Mouse (Mus musculus) kidney, embryonic 14.5 days (tissue): Measurements from ENCODE around the gene Trpc4ap. TPM values are rescaled to one million over a fixed set of nuclear protein-coding genes. Genes with fewer than 3 reads are reported as not detected.

ENCODE experiments used
- ATAC-seq: fragments of 200-750 bp; cut with Nextera tagmentation; 2 replicates; pipeline ENCODE4 v1.8.0; 2017; ENCODE audit warnings: moderate number of reproducible peaks, mild to moderate bottlenecking, moderate TSS enrichment, moderate library complexity; ENCODE audit not compliant: low FRiP score, low TSS enrichment
- H3K27ac ChIP-seq: fragments of 300-500 bp; sonication (generic); 2 replicates; pipeline ENCODE4 v1.5.1; 2014; ENCODE audit warnings: low read depth, mild to moderate bottlenecking, low read length, moderate library complexity, mixed read lengths
- H3K27me3 ChIP-seq: fragments of 300-500 bp; sonication (generic); 2 replicates; pipeline ENCODE4 v1.6.1; 2014; ENCODE audit warnings: mild to moderate bottlenecking, low read length; ENCODE audit not compliant: control insufficient read depth, insufficient read depth
- H3K36me3 ChIP-seq: fragments of 300-500 bp; sonication (generic); 2 replicates; pipeline ENCODE4 v1.6.1; 2014; ENCODE audit warnings: low read length, mixed read lengths; ENCODE audit not compliant: control insufficient read depth, insufficient read depth
- H3K4me1 ChIP-seq: fragments of 300-500 bp; sonication (generic); 2 replicates; pipeline ENCODE4 v1.6.1; 2014; ENCODE audit warnings: low read length, mixed read lengths; ENCODE audit not compliant: control insufficient read depth, insufficient read depth
- H3K4me2 ChIP-seq: fragments of 300-500 bp; sonication (generic); replicated peaks from 2 replicates; pipeline ENCODE4 v1.6.1; 2014; ENCODE audit warnings: low read depth, mild to moderate bottlenecking, low read length
- H3K4me3 ChIP-seq: fragments of 300-500 bp; sonication (generic); 2 replicates; pipeline ENCODE4 v1.5.1; 2014; ENCODE audit warnings: mild to moderate bottlenecking, low read length
- H3K9ac ChIP-seq: fragments of 300-500 bp; sonication (generic); 2 replicates; pipeline ENCODE4 v1.6.1; 2014; ENCODE audit warnings: low read depth, mild to moderate bottlenecking, low read length, moderate library complexity
- H3K9me3 ChIP-seq: fragments of 300-500 bp; sonication (generic); 2 replicates; pipeline ENCODE4 v1.6.1; 2016; ENCODE audit warnings: low read length; ENCODE audit not compliant: control insufficient read depth
- WGBS: fragments of 180-500 bp; shearing (Covaris S2); extraction: QIAGEN DNeasy Blood & Tissue Kit; methylation state at CpG from one replicate; pipeline ENCODE4 v1.1.7; 2014; 5-methylcytosine and 5-hydroxymethylcytosine counted together
- polyA plus RNA-seq: library from polyadenylated mRNA; unstranded; fragments of >200 nt; fragmentation: Nextera tagmentation; extraction: Ambion mirVana; gene quantifications from 2 replicates; pipeline ENCODE4 v1.2.1, GENCODE M21; 2014

Trpc4ap gene
- polyA plus RNA-seq, 1 experiment from 2014 or later: 134 TPM

- Histone ChIP-seq H3K4me2 (no peak overlapping the region), H3K9me3 (no peaks in the 10 kb centered on the region), H3K27me3 (no peaks in the 10 kb centered on the region), H3K4me1 (no peaks in the 10 kb centered on the region), H3K27ac (no peak overlapping the region), H3K36me3 (peaks cover 92% of the 10 kb centered on the region), H3K9ac (no peak overlapping the region), H3K4me3 (no peak overlapping the region)
- 81% methylated on average over 18 of the region's 18 CpGs for WGBS
- no peak for ATAC-seq
These were observed 50.4 kb downstream of the Trpc4ap start for GRCm38 (mm10) chr2:155641540-155642472.

- H3K9ac ChIP-seq: no peak overlapping the region
- ATAC-seq: no peak
- no peak overlapping the region for H3K4me2 ChIP-seq
- H3K9me3 ChIP-seq: no peaks in the 10 kb centered on the region
- no peaks in the 10 kb centered on the region for H3K27me3 ChIP-seq
- no peaks in the 10 kb centered on the region for H3K4me1 ChIP-seq
- H3K27ac ChIP-seq: no peak overlapping the region
- peaks cover 96% of the 10 kb centered on the region for H3K36me3 ChIP-seq
- WGBS: 89% methylated on average over 6 of the region's 6 CpGs
- H3K4me3 ChIP-seq: no peak overlapping the region
These were observed 51.5 kb downstream of the Trpc4ap start for GRCm38 (mm10) chr2:155640656-155641055.

GRCm38 (mm10) chr2:155637411-155637810, 54.8 kb downstream of the Trpc4ap start:
- WGBS: 93% methylated on average over 4 of the region's 4 CpGs
- no peak for ATAC-seq
- Histone ChIP-seq H3K36me3 (peaks cover 91% of the 10 kb centered on the region), H3K4me3 (no peak overlapping the region), H3K27ac (no peak overlapping the region), H3K4me2 (no peak overlapping the region), H3K9me3 (no peaks in the 10 kb centered on the region), H3K9ac (no peak overlapping the region), H3K27me3 (no peaks in the 10 kb centered on the region), H3K4me1 (no peaks in the 10 kb centered on the region)

GRCm38 (mm10) chr2:155636881-155637280, 55.3 kb downstream of the Trpc4ap start:
- H3K27ac ChIP-seq: no peak overlapping the region
- H3K4me2 ChIP-seq: no peak overlapping the region
- no peaks in the 10 kb centered on the region for H3K4me1 ChIP-seq
- ATAC-seq: no peak
- 0 out of 2 replicates have a peak, but pooled peaks cover 4% of the 10 kb centered on the region for H3K27me3 ChIP-seq
- H3K9ac ChIP-seq: no peak overlapping the region
- no peak overlapping the region for H3K4me3 ChIP-seq
- H3K36me3 ChIP-seq: peaks cover 86% of the 10 kb centered on the region
- H3K9me3 ChIP-seq: no peaks in the 10 kb centered on the region

GRCm38 (mm10) chr2:155635961-155636360, 56.2 kb downstream of the Trpc4ap start:
- H3K27ac ChIP-seq: no peak overlapping the region
- peaks cover 9% of the 10 kb centered on the region; the same call in 1 of the 2 replicates for H3K27me3 ChIP-seq
- no peak overlapping the region for H3K9ac ChIP-seq
- no peak overlapping the region for H3K4me2 ChIP-seq
- 94% methylated on average over 8 of the region's 8 CpGs for WGBS
- H3K36me3 ChIP-seq: peaks cover 77% of the 10 kb centered on the region
- H3K4me1 ChIP-seq: peaks cover 3% of the 10 kb centered on the region; the same call in 1 of the 2 replicates
- ATAC-seq: no peak
- H3K4me3 ChIP-seq: no peak overlapping the region
- H3K9me3 ChIP-seq: no peaks in the 10 kb centered on the region

GRCm38 (mm10) chr2:155634562-155634961, 57.6 kb downstream of the Trpc4ap start:
- no peak for ATAC-seq
- no peak overlapping the region for H3K4me3 ChIP-seq
- 88% methylated on average over 8 of the region's 8 CpGs for WGBS
- H3K36me3 ChIP-seq: peaks cover 63% of the 10 kb centered on the region
- H3K27ac ChIP-seq: no peak overlapping the region
- peaks cover 13% of the 10 kb centered on the region; the same call in 1 of the 2 replicates for H3K4me1 ChIP-seq
- H3K9ac ChIP-seq: no peak overlapping the region
- no peaks in the 10 kb centered on the region for H3K9me3 ChIP-seq
- peaks cover 23% of the 10 kb centered on the region for H3K27me3 ChIP-seq
- no peak overlapping the region for H3K4me2 ChIP-seq

GRCm38 (mm10) chr2:155633731-155634130, 58.5 kb downstream of the Trpc4ap start:
- Histone ChIP-seq H3K27ac (no peak overlapping the region), H3K27me3 (peaks cover 28% of the 10 kb centered on the region), H3K4me2 (no peak overlapping the region), H3K9me3 (no peaks in the 10 kb centered on the region), H3K9ac (no peak overlapping the region), H3K4me3 (no peak overlapping the region), H3K36me3 (peaks cover 55% of the 10 kb centered on the region), H3K4me1 (peaks cover 18% of the 10 kb centered on the region; the same call in 1 of the 2 replicates)
- WGBS: 92% methylated on average over 9 of the region's 9 CpGs
- ATAC-seq: no peak

- Histone ChIP-seq H3K4me2 (no peak overlapping the region), H3K27ac (no peak overlapping the region), H3K9me3 (no peaks in the 10 kb centered on the region), H3K4me1 (peaks cover 18% of the 10 kb centered on the region; the same call in 1 of the 2 replicates), H3K36me3 (peaks cover 51% of the 10 kb centered on the region), H3K9ac (no peak overlapping the region), H3K4me3 (no peak overlapping the region), H3K27me3 (peaks cover 34% of the 10 kb centered on the region)
- ATAC-seq: no peak
- 66% methylated on average over 19 of the region's 19 CpGs for WGBS
These were observed 59.1 kb downstream of the Trpc4ap start for GRCm38 (mm10) chr2:155633121-155633520.
